Mouse (Mus musculus): ENCODE measurements around the gene Olfr960.

GRCm38 (mm10) chr9:39623783-39624182 is 2.6 kb downstream of the Olfr960 start:
- no peak for TF ChIP-seq HCFC1 (IDR thresholded peaks at IDR 0.05; ENCODE audit: borderline replicate concordance, insufficient read depth, low read length)
- no peak for TF ChIP-seq CHD2 (IDR thresholded peaks at IDR 0.05; ENCODE audit: low read depth, low read length)

Data from ES-E14 (cell line).